Mouse (Mus musculus) CH12.LX (cell line): ENCODE results near the gene Klhdc10. TPM values are rescaled to one million over a fixed set of nuclear protein-coding genes. Genes with fewer than 3 reads are reported as not detected.

ENCODE experiments used
- DNase-seq: peaks from one replicate; pipeline ENCODE4 v3.0.0-alpha.2; 2013; ENCODE audit errors: extremely low read depth
- H3K27ac ChIP-seq: 2 replicates; pipeline ENCODE4 v1.5.1; 2012; ENCODE audit warnings: low read depth, mild to moderate bottlenecking, control low read depth, moderate library complexity; ENCODE audit not compliant: insufficient read depth
- H3K27me3 ChIP-seq: replicated peaks from 2 replicates; pipeline ENCODE3; 2012; ENCODE audit warnings: inconsistent platforms
- H3K36me3 ChIP-seq, 2 experiments: replicated peaks in 1 of 2; 2 replicates each; pipeline versions ENCODE3 to v1.6.1; 2012; ENCODE audit warnings: inconsistent platforms in 1 of 2, low read length in 1 of 2, mild to moderate bottlenecking in 1 of 2, mixed read lengths in 1 of 2, moderate library complexity in 1 of 2; ENCODE audit not compliant: control insufficient read depth in 1 of 2, insufficient read depth in 1 of 2
- H3K4me1 ChIP-seq, 2 experiments: 2 replicates each; pipeline ENCODE4 v1.6.1; 2012; ENCODE audit warnings: inconsistent platforms in 1 of 2, moderate library complexity in 1 of 2; ENCODE audit not compliant: insufficient read depth in 2 of 2, control insufficient read depth in 1 of 2
- H3K4me2 ChIP-seq: 2 replicates; pipeline ENCODE4 v1.6.1; 2012; ENCODE audit warnings: low read depth, mild to moderate bottlenecking, control low read depth; ENCODE audit not compliant: poor library complexity, insufficient read depth, severe bottlenecking
- H3K4me3 ChIP-seq, 3 experiments: fragments of 150-350 bp in 1 of 3; sonication (generic) in 1 of 3; replicated peaks in 1 of 3; 2 replicates each; pipeline versions ENCODE3 to v1.5.1; 2011 to 2012; ENCODE audit warnings: low read depth in 2 of 3, low read length in 2 of 3, mild to moderate bottlenecking in 2 of 3, moderate library complexity in 2 of 3, control low read depth in 1 of 3, improper control_type of control experiment in 1 of 3, inconsistent platforms in 1 of 3, mixed read lengths in 1 of 3; ENCODE audit not compliant: poor library complexity in 1 of 3
- H3K79me2 ChIP-seq: replicated peaks from 2 replicates; pipeline ENCODE4 v1.6.1; 2012; ENCODE audit warnings: mild to moderate bottlenecking, moderate library complexity; ENCODE audit not compliant: control insufficient read depth, poor library complexity, insufficient read depth, severe bottlenecking; ENCODE audit errors: extremely low read depth
- H3K9ac ChIP-seq: 2 replicates; pipeline ENCODE4 v1.6.1; 2012; ENCODE audit warnings: low read depth, mild to moderate bottlenecking, control low read depth, moderate library complexity; ENCODE audit not compliant: insufficient read depth
- H3K9me3 ChIP-seq: replicated peaks from 2 replicates; pipeline ENCODE3; 2012; ENCODE audit warnings: low read length, inconsistent platforms, mixed read lengths
- BHLHE40 ChIP-seq: IDR thresholded peaks from 2 replicates; pipeline ENCODE4 v1.6.1; 2011; ENCODE audit warnings: mild to moderate bottlenecking, low read depth, low read length, improper control_type of control experiment
- CHD1 ChIP-seq: IDR thresholded peaks from 2 replicates; pipeline ENCODE4 v1.6.1; 2012; ENCODE audit warnings: low read depth, low read length, improper control_type of control experiment, inconsistent platforms
- CHD2 ChIP-seq: IDR thresholded peaks from 2 replicates; pipeline ENCODE4 v1.6.1; 2011; ENCODE audit warnings: low read length, improper control_type of control experiment
- CTCF ChIP-seq, 2 experiments: IDR thresholded peaks in 1 of 2; conservative IDR thresholded peaks in 1 of 2; 2 replicates each; pipeline ENCODE4 v1.5.1; 2011 to 2012; ENCODE audit warnings: low read depth in 2 of 2, low read length in 2 of 2, improper control_type of control experiment in 1 of 2, inconsistent platforms in 1 of 2, mild to moderate bottlenecking in 1 of 2, moderate library complexity in 1 of 2
- E2F4 ChIP-seq: IDR thresholded peaks from 2 replicates; pipeline ENCODE4 v1.6.1; 2011; ENCODE audit warnings: low read depth, low read length, improper control_type of control experiment; ENCODE audit not compliant: insufficient replicate concordance
- ELF1 ChIP-seq: IDR thresholded peaks from 2 replicates; pipeline ENCODE4 v1.6.1; 2014; ENCODE audit warnings: low read depth, mild to moderate bottlenecking, inconsistent platforms, low read length, improper control_type of control experiment
- EP300 ChIP-seq: IDR thresholded peaks from 2 replicates; pipeline ENCODE4 v1.6.1; 2011; ENCODE audit warnings: low read length, improper control_type of control experiment
- ETS1 ChIP-seq: conservative IDR thresholded peaks from 2 replicates; pipeline ENCODE4 v1.6.1; 2012; ENCODE audit warnings: low read depth, mild to moderate bottlenecking, inconsistent platforms, low read length, improper control_type of control experiment, moderate library complexity
- GABPA ChIP-seq: IDR thresholded peaks from 2 replicates; pipeline ENCODE4 v1.6.1; 2012; ENCODE audit warnings: low read depth, low read length, improper control_type of control experiment, inconsistent platforms; ENCODE audit not compliant: insufficient replicate concordance
- HCFC1 ChIP-seq: IDR thresholded peaks from 2 replicates; pipeline ENCODE4 v1.6.1; 2012; ENCODE audit warnings: low read depth, mild to moderate bottlenecking, inconsistent platforms, low read length, improper control_type of control experiment
- IRF4 ChIP-seq: IDR thresholded peaks from 2 replicates; pipeline ENCODE4 v1.6.1; 2014; ENCODE audit warnings: low read depth, mild to moderate bottlenecking, inconsistent platforms, low read length, improper control_type of control experiment
- JUN ChIP-seq: IDR thresholded peaks from 2 replicates; pipeline ENCODE4 v1.6.1; 2011; ENCODE audit warnings: low read depth, mild to moderate bottlenecking, low read length, improper control_type of control experiment, moderate library complexity; ENCODE audit not compliant: insufficient read depth
- JUND ChIP-seq: conservative IDR thresholded peaks from 2 replicates; pipeline ENCODE4 v1.6.1; 2011; ENCODE audit warnings: low read depth, low read length, improper control_type of control experiment
- KAT2A ChIP-seq: IDR thresholded peaks from 2 replicates; pipeline ENCODE4 v1.6.1; 2012; ENCODE audit warnings: low read length, improper control_type of control experiment, inconsistent platforms; ENCODE audit not compliant: insufficient replicate concordance
- MAFK ChIP-seq: IDR thresholded peaks from 2 replicates; pipeline ENCODE4 v1.6.1; 2011; ENCODE audit warnings: low read length, improper control_type of control experiment; ENCODE audit not compliant: insufficient replicate concordance
- MAX ChIP-seq: IDR thresholded peaks from 2 replicates; pipeline ENCODE4 v1.6.1; 2011; ENCODE audit warnings: low read length, improper control_type of control experiment
- MAZ ChIP-seq: IDR thresholded peaks from 2 replicates; pipeline ENCODE4 v1.6.1; 2012; ENCODE audit warnings: low read depth, mild to moderate bottlenecking, inconsistent platforms, low read length, improper control_type of control experiment, moderate library complexity
- MEF2A ChIP-seq: IDR thresholded peaks from 2 replicates; pipeline ENCODE4 v1.6.1; 2014; ENCODE audit warnings: low read depth, mild to moderate bottlenecking, inconsistent platforms, low read length, improper control_type of control experiment, borderline replicate concordance
- MXI1 ChIP-seq: IDR thresholded peaks from 2 replicates; pipeline ENCODE4 v1.6.1; 2011; ENCODE audit warnings: mild to moderate bottlenecking, low read depth, low read length, improper control_type of control experiment
- MYC ChIP-seq: IDR thresholded peaks from 2 replicates; pipeline ENCODE4 v1.6.1; 2011; ENCODE audit warnings: low read depth, mild to moderate bottlenecking, improper control_type of control experiment, low read length
- NELFE ChIP-seq: IDR thresholded peaks from 2 replicates; pipeline ENCODE4 v1.6.1; 2011; ENCODE audit warnings: low read depth, low read length, improper control_type of control experiment
- NRF1 ChIP-seq: IDR thresholded peaks from 2 replicates; pipeline ENCODE4 v1.6.1; 2014; ENCODE audit warnings: low read depth, mild to moderate bottlenecking, inconsistent platforms, low read length, improper control_type of control experiment, moderate library complexity
- PAX5 ChIP-seq: IDR thresholded peaks from 2 replicates; pipeline ENCODE4 v1.6.1; 2012; ENCODE audit warnings: low read length, inconsistent platforms, mixed read lengths
- POLR2A ChIP-seq: IDR thresholded peaks from 2 replicates; pipeline ENCODE4 v1.6.1; 2011; ENCODE audit warnings: low read depth, mild to moderate bottlenecking, improper control_type of control experiment, low read length
- POLR2AphosphoS2 ChIP-seq: IDR thresholded peaks from 2 replicates; pipeline ENCODE4 v1.6.1; 2011; ENCODE audit warnings: low read depth, low read length, improper control_type of control experiment
- RAD21 ChIP-seq: IDR thresholded peaks from 2 replicates; pipeline ENCODE4 v1.6.1; 2011; ENCODE audit warnings: low read depth, mild to moderate bottlenecking, low read length, improper control_type of control experiment, moderate library complexity
- RCOR1 ChIP-seq: conservative IDR thresholded peaks from 2 replicates; pipeline ENCODE4 v1.6.1; 2012; ENCODE audit warnings: low read depth, mild to moderate bottlenecking, inconsistent platforms, low read length, improper control_type of control experiment
- SIN3A ChIP-seq: IDR thresholded peaks from 2 replicates; pipeline ENCODE4 v1.6.1; 2012; ENCODE audit warnings: low read length, improper control_type of control experiment, inconsistent platforms
- SMC3 ChIP-seq: IDR thresholded peaks from 2 replicates; pipeline ENCODE4 v1.6.1; 2011; ENCODE audit warnings: low read depth, low read length, improper control_type of control experiment
- TBP ChIP-seq: conservative IDR thresholded peaks from 2 replicates; pipeline ENCODE4 v1.6.1; 2011; ENCODE audit warnings: low read depth, low read length, improper control_type of control experiment
- TCF12 ChIP-seq: IDR thresholded peaks from 2 replicates; pipeline ENCODE4 v1.6.1; 2014; ENCODE audit warnings: low read depth, mild to moderate bottlenecking, inconsistent platforms, low read length, improper control_type of control experiment
- UBTF ChIP-seq: IDR thresholded peaks from 2 replicates; pipeline ENCODE4 v1.6.1; 2012; ENCODE audit warnings: low read depth, mild to moderate bottlenecking, inconsistent platforms, low read length, improper control_type of control experiment, moderate library complexity
- USF1 ChIP-seq: IDR thresholded peaks from 2 replicates; pipeline ENCODE4 v1.6.1; 2014; ENCODE audit warnings: low read depth, mild to moderate bottlenecking, inconsistent platforms, low read length, improper control_type of control experiment
- USF2 ChIP-seq: conservative IDR thresholded peaks from 2 replicates; pipeline ENCODE4 v1.6.1; 2011; ENCODE audit warnings: low read depth, low read length, improper control_type of control experiment
- ZC3H11A ChIP-seq: IDR thresholded peaks from 2 replicates; pipeline ENCODE4 v1.6.1; 2012; ENCODE audit warnings: low read depth, mild to moderate bottlenecking, inconsistent platforms, low read length, improper control_type of control experiment
- ZKSCAN1 ChIP-seq: IDR thresholded peaks from 2 replicates; pipeline ENCODE4 v1.6.1; 2012; ENCODE audit warnings: low read depth, inconsistent platforms, low read length, improper control_type of control experiment, borderline replicate concordance
- ZMIZ1 ChIP-seq: IDR thresholded peaks from 2 replicates; pipeline ENCODE4 v1.6.1; 2012; ENCODE audit warnings: low read depth, mild to moderate bottlenecking, inconsistent platforms, low read length, improper control_type of control experiment
- ZNF384 ChIP-seq: IDR thresholded peaks from 2 replicates; pipeline ENCODE4 v1.6.1; 2012; ENCODE audit warnings: low read depth, low read length, improper control_type of control experiment, inconsistent platforms
- dilution Hi-C: fragments of 300-500 bp; cut with MboI; formaldehyde crosslinking; loops from 2 replicates; pipeline ENCODE4 v1.14.3; 2020; ENCODE audit warnings: low sequenced_read_pairs; ENCODE audit not compliant: extremely low pct_unique_long_range_greater_than_20kb, extremely low pct_ligation_motif_present
- in situ Hi-C: fragments of 300-500 bp; cut with MboI; formaldehyde crosslinking; loops from 3 replicates; pipeline ENCODE4 v1.14.3; 2019; ENCODE audit warnings: low sequenced_read_pairs, low pct_ligation_motif_present, low pct_unique_long_range_greater_than_20kb, mixed read lengths
- polyA plus RNA-seq: library from polyadenylated mRNA; unstranded; fragments of >175 nt; gene quantifications from 2 replicates; pipeline ENCODE4 v1.2.1, GENCODE M21; 2012; ENCODE audit warnings: low read depth; ENCODE audit not compliant: insufficient read length
- total RNA-seq, 2 experiments: library from RNA; depleted of rRNA; stranded (reverse); fragments of 300-350 nt in 1 of 2; fragments of >200 nt in 1 of 2; gene quantifications; 2 replicates each; pipeline ENCODE4 v1.2.3; 2012 to 2014

Klhdc10 gene
- total and polyA plus RNA-seq, 3 experiments: 22.1 to 30.6 (median 29.6) TPM

GRCm38 (mm10) chr6:30390714-30391697 is 10.7 kb upstream of the Klhdc10 start, which contains the start of gene Zc3hc1:
Zc3hc1 (minus strand) TSS chr6:30391028.
- dilution Hi-C loops: no loop called here
- Histone ChIP-seq H3K36me3 (peaks cover 12 to 20% of the 10 kb centered on the region in 2 experiments), H3K4me3 (peak within 1 kb of the TSS; percentile 90 to 99 (median 95)), H3K79me2 (peaks cover 21% of the 10 kb centered on the region), H3K9ac (peak within 1 kb of the TSS; percentile 65), H3K9me3 (no peaks in the 10 kb centered on the region), H3K4me1 (peaks cover 0 to 23% of the 10 kb centered on the region in 2 experiments; a peak in 2 of 4 replicates), H3K27ac (no peak within 1 kb of the TSS), H3K27me3 (no peaks in the 10 kb centered on the region), H3K4me2 (peak within 1 kb of the TSS; percentile 45)
- TF ChIP-seq ZNF384 (peak; percentile 97), RAD21 (no peak), ZKSCAN1 (no peak), POLR2AphosphoS2 (peak; percentile 50; the same call in 1 of the 2 replicates), CTCF (conservative IDR thresholded peaks at IDR 0.05 in 1 of 2, IDR thresholded peaks at IDR 0.05 in 1 of 2; ENCODE audit: low read depth in 2 of 2, low read length in 2 of 2) (no peak), CHD1 (peak; percentile 81; the same call in 1 of the 2 replicates), JUN (no peak), TCF12 (peak; percentile 97), MXI1 (peak; percentile 84), NRF1 (peak; percentile 74), SIN3A (peak; percentile 95), IRF4 (peak; percentile 77), ZC3H11A (no peak), TBP (peak; percentile 93), ZMIZ1 (peak; percentile 61; the same call in 1 of the 2 replicates), USF2 (no peak), MEF2A (peak; percentile 70; the same call in 1 of the 2 replicates), ETS1 (no peak), KAT2A (peak; percentile 79; the same call in 1 of the 2 replicates), EP300 (no peak), MAZ (peak; percentile 75; the same call in 1 of the 2 replicates), NELFE (peak; percentile 77), UBTF (no peak), POLR2A (peak; percentile 90), ELF1 (peak; percentile 67), CHD2 (peak; percentile 59; the same call in 1 of the 2 replicates), RCOR1 (no peak; the same call in 1 of the 2 replicates), GABPA (no peak; the same call in 1 of the 2 replicates), E2F4 (no peak), MAX (no peak), SMC3 (no peak), PAX5 (no peak), JUND (no peak), HCFC1 (peak; percentile 92), BHLHE40 (no peak), MAFK (no peak), USF1 (no peak), MYC (no peak)
- in situ Hi-C loops: no loop called here
- DNase-seq: peak; percentile 93
